Comparison of ENCODE assay signal across 18 mouse cellular contexts in the genomic region with DNA sequence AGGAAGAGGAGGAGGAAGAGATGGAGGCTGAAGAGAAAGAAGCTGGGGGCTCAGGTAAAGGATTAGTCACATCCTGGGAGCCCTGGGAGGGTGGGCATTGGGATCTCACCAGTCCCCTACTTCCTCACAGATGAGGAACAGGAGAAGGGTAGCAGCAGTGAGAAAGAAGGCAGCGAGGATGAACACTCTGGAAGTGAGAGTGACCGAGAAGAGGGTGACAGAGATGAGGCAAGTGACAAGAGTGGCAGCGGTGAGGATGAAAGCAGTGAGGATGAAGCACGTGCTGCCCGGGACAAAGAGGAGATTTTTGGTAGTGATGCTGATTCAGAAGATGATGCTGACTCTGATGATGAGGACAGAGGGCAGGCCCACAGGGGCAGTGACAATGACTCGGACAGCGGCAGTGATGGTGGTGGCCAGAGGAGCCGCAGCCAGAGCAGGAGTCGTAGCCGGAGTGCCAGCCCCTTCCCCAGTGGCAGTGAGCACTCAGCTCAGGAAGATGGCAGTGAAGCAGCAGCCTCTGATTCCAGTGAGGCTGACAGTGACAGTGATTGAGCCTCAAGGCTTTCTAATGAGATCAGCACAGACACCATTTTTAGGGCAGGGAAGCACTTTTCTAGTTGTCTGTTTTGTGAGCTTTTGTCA. TPM values are rescaled to one million over a fixed set of nuclear protein-coding genes. Genes with fewer than 3 reads are reported as not detected.
DNase-seq lines count a peak whose midpoint lies in the region; TF ChIP-seq lines count a peak whose summit lies in the region.
"Had no signal": no experiment of that assay in that cellular context is flagged by ENCODE, and none has a peak within 500 bp of the region (broad histone marks: within the 10 kb centered on the region; RNA-seq: fewer than 3 reads in every experiment).

No protein-coding gene starts in this region.

- H3K9me3 ChIP-seq in heart, embryonic 10.5 days, result no peaks in the 10 kb centered on the region
- no peaks in the 10 kb centered on the region for H3K9me3 ChIP-seq in CH12.LX (replicated peaks; ENCODE audit: low read length)
- H3K9me3 ChIP-seq: G1E had no signal

- H3K79me2 ChIP-seq in CH12.LX (replicated peaks; ENCODE audit: control insufficient read depth, extremely low read depth, insufficient read depth, poor library complexity, severe bottlenecking) (peaks cover 5% of the 10 kb centered on the region; the same call in 1 of the 2 replicates), myocyte (ENCODE audit: control insufficient read depth, insufficient read depth) (peaks cover under 1% of the 10 kb centered on the region)

- in situ Hi-C loops in CH12.LX (cut with MboI; ENCODE audit: low pct_ligation_motif_present, low pct_unique_long_range_greater_than_20kb, low sequenced_read_pairs), result no loop called here

- dilution Hi-C loops in CH12.LX (cut with MboI; ENCODE audit: extremely low pct_ligation_motif_present, extremely low pct_unique_long_range_greater_than_20kb, low sequenced_read_pairs), result no loop called here

- H3K36me3 ChIP-seq in heart, embryonic 10.5 days, result peaks cover 91% of the 10 kb centered on the region
- H3K36me3 ChIP-seq in CH12.LX (replicated peaks in 1 of 2; ENCODE audit: control insufficient read depth in 1 of 2, insufficient read depth in 1 of 2, low read length in 1 of 2), result peaks cover 73 to 89% of the 10 kb centered on the region in 2 experiments
- peaks cover 22% of the 10 kb centered on the region for H3K36me3 ChIP-seq in myocyte (ENCODE audit: control insufficient read depth, insufficient read depth)

- no peak overlapping the region for H3ac ChIP-seq in myocyte (ENCODE audit: control insufficient read depth, insufficient read length)

- WGBS in heart, embryonic 10.5 days, result 91% methylated on average over 10 of the region's 10 CpGs

- DNase-seq in heart, embryonic 10.5 days (ENCODE audit: low spot score), result peak; percentile 72
- DNase-seq in heart, postnatal 36 days, result no peak
- peak; percentile 5 for DNase-seq in testis, postnatal 14 days (ENCODE audit: low spot score)
- DNase-seq in testis, postnatal 10 days (ENCODE audit: low spot score), result no peak
- no peak for DNase-seq in CH12.LX (ENCODE audit: extremely low read depth)
- no peak for DNase-seq in left cerebral cortex, adult 18-20 months (ENCODE audit: low spot score in 2 of 2)
- DNase-seq in ovary, postnatal 10 days (ENCODE audit: low spot score), result no peak
- DNase-seq: adrenal gland, adult 2 months; adrenal gland, adult 8-10 months; adrenal gland, postnatal 10 days; adrenal gland, postnatal 25 days; cerebellum, adult 11 months; cerebellum, adult 11-12 months; cerebellum, adult 18-20 months had no signal

- H3K4me3 ChIP-seq in heart, embryonic 10.5 days, result no peak overlapping the region
- H3K4me3 ChIP-seq in CH12.LX (replicated peaks in 1 of 3; ENCODE audit: low read depth in 2 of 3, low read length in 2 of 3, poor library complexity in 1 of 3) (no peak overlapping the region), myocyte (no peak overlapping the region)

- intact Hi-C loops in heart, postnatal 36 days (cut with DNase I), result no loop called here

- no peak for TF ChIP-seq RAD21 in CH12.LX (IDR thresholded peaks at IDR 0.05; ENCODE audit: low read depth, low read length)

- TF ChIP-seq POLR2A in CH12.LX (IDR thresholded peaks at IDR 0.05; ENCODE audit: low read depth, low read length), result no peak
- no peak for TF ChIP-seq POLR2A in myocyte (IDR thresholded peaks at IDR 0.05; ENCODE audit: insufficient read length, low read depth)

- no peak for TF ChIP-seq EP300 in CH12.LX (IDR thresholded peaks at IDR 0.05; ENCODE audit: low read length)

- TF ChIP-seq CTCF in CH12.LX (conservative IDR thresholded peaks at IDR 0.05 in 1 of 2, IDR thresholded peaks at IDR 0.05 in 1 of 2; ENCODE audit: low read depth in 2 of 2, low read length in 2 of 2), result no peak

- no peak overlapping the region for H3K27ac ChIP-seq in heart, embryonic 10.5 days
- H3K27ac ChIP-seq in CH12.LX (ENCODE audit: insufficient read depth, low read depth), result no peak overlapping the region

- peaks cover 2% of the 10 kb centered on the region for H3K4me1 ChIP-seq in heart, embryonic 10.5 days
- H3K4me1 ChIP-seq in CH12.LX (ENCODE audit: control insufficient read depth in 1 of 2, insufficient read depth in 2 of 2), result 0 out of 4 replicates have a peak, but pooled peaks cover 0 to 1% of the 10 kb centered on the region in 2 experiments

- H3K9ac ChIP-seq in CH12.LX (ENCODE audit: insufficient read depth, low read depth), result no peak overlapping the region

- H3K27me3 ChIP-seq in heart, embryonic 10.5 days (ENCODE audit: insufficient read depth, poor library complexity, severe bottlenecking), result no peaks in the 10 kb centered on the region
- H3K27me3 ChIP-seq in CH12.LX (replicated peaks) (no peaks in the 10 kb centered on the region), myocyte (ENCODE audit: control insufficient read depth, insufficient read depth, insufficient read length) (no peaks in the 10 kb centered on the region)
- H3K27me3 ChIP-seq: Patski had no signal

- H3K4me2 ChIP-seq in CH12.LX (ENCODE audit: insufficient read depth, low read depth, poor library complexity, severe bottlenecking), result no peak overlapping the region
- no peak overlapping the region for H3K4me2 ChIP-seq in myocyte (ENCODE audit: low read depth)

TF ChIP-seq in CH12.LX, 34 proteins besides CTCF, POLR2A, EP300 and RAD21:
- no peak for TF ChIP-seq BHLHE40 (IDR thresholded peaks at IDR 0.05; ENCODE audit: low read depth, low read length)
- TF ChIP-seq POLR2AphosphoS2 (IDR thresholded peaks at IDR 0.05; ENCODE audit: low read depth, low read length), result peak; percentile 57; the same call in 1 of the 2 replicates
TF ChIP-seq in CH12.LX: peak in this region for 1.

TF ChIP-seq in myocyte, 11 proteins besides CTCF, POLR2A, EP300 and RAD21:
- peak; percentile 36 for TF ChIP-seq POLR2AphosphoS2 (IDR thresholded peaks at IDR 0.05; ENCODE audit: insufficient read length, low read depth)
- no peak for TF ChIP-seq SRF (IDR thresholded peaks at IDR 0.05; ENCODE audit: control insufficient read depth, insufficient read length, low read depth)

RNA-seq across cellular contexts. Expression of a gene that starts 6.1 kb away (rescaled TPM):
- 79.8 and 81.3 TPM in 2 replicates for polyA plus RNA-seq in heart, embryonic 10.5 days (2016; fragmentation: Nextera tagmentation; extraction: Ambion mirVana)
- 10 to 100 TPM; 38.8 to 48.0 TPM for total RNA-seq in heart, postnatal 36 days (2021)
- total RNA-seq in CH12.LX (2012; rRNA removed) (45.9 and 71.0 TPM in 2 replicates), CH12.LX (2014; rRNA removed) (42.2 and 57.8 TPM in 2 replicates)
- polyA plus RNA-seq in CH12.LX (2012; ENCODE audit: insufficient read length, low read depth) (105 and 151 TPM in 2 replicates), myocyte (2012; fragmentation: generic; extraction: Trizol) (34.3 TPM)
- total RNA-seq in left cerebral cortex, adult 18-20 months (2021), result 10 to 100 TPM; 54.8 to 59.0 TPM

RNA-seq across cellular contexts. Expression of a gene that starts 6.3 kb away (rescaled TPM):
- polyA plus RNA-seq in heart, embryonic 10.5 days (2016; fragmentation: Nextera tagmentation; extraction: Ambion mirVana), result 58.8 and 62.0 TPM in 2 replicates
- 10 to 100 TPM; 18.2 to 20.1 TPM for total RNA-seq in heart, postnatal 36 days (2021)
- total RNA-seq in CH12.LX (2012; rRNA removed) (23.5 and 27.8 TPM in 2 replicates), CH12.LX (2014; rRNA removed) (19.4 and 19.8 TPM in 2 replicates)
- polyA plus RNA-seq in CH12.LX (2012; ENCODE audit: insufficient read length, low read depth) (25.4 and 26.9 TPM in 2 replicates), myocyte (2012; fragmentation: generic; extraction: Trizol) (34.2 TPM)
- total RNA-seq in left cerebral cortex, adult 18-20 months (2021), result 10 to 100 TPM; 20.3 to 22.0 TPM

RNA-seq across cellular contexts. Expression of a gene that starts 18.8 kb away (rescaled TPM):
- polyA plus RNA-seq in heart, embryonic 10.5 days (2016; fragmentation: Nextera tagmentation; extraction: Ambion mirVana), result 13.7 and 15.1 TPM in 2 replicates
- total RNA-seq in heart, postnatal 36 days (2021), result 10 to 100 TPM; 14.7 to 29.0 TPM
- total RNA-seq in CH12.LX (2012; rRNA removed) (2.8 and 3.5 TPM in 2 replicates), CH12.LX (2014; rRNA removed) (1.1 and 1.9 TPM in 2 replicates)
- polyA plus RNA-seq in CH12.LX (2012; ENCODE audit: insufficient read length, low read depth) (8.9 and 9.9 TPM in 2 replicates), myocyte (2012; fragmentation: generic; extraction: Trizol) (7.5 TPM)
- total RNA-seq in left cerebral cortex, adult 18-20 months (2021), result 1 to 10 TPM; 1.4 to 2.3 TPM

RNA-seq across cellular contexts. Expression of a gene that starts 26.4 kb away (rescaled TPM):
- polyA plus RNA-seq in heart, embryonic 10.5 days (2016; fragmentation: Nextera tagmentation; extraction: Ambion mirVana), result 68.3 and 75.1 TPM in 2 replicates
- total RNA-seq in heart, postnatal 36 days (2021), result 10 to 100 TPM; 15.1 to 15.8 TPM
- 3.3 and 4.7 TPM in 2 replicates for total RNA-seq in CH12.LX (2012; rRNA removed)
- 0.39 and 0.43 TPM in 2 replicates for total RNA-seq in CH12.LX (2014; rRNA removed)
- polyA plus RNA-seq in CH12.LX (2012; ENCODE audit: insufficient read length, low read depth), result 5.2 and 5.5 TPM in 2 replicates
- 15.8 TPM for polyA plus RNA-seq in myocyte (2012; fragmentation: generic; extraction: Trizol)
- total RNA-seq in left cerebral cortex, adult 18-20 months (2021), result 1 to 10 TPM; 4.8 to 5.2 TPM

RNA-seq across cellular contexts. Expression of a gene that starts 38.4 kb away (rescaled TPM):
- polyA plus RNA-seq in heart, embryonic 10.5 days (2016; fragmentation: Nextera tagmentation; extraction: Ambion mirVana), result 7.5 and 8.7 TPM in 2 replicates
- 1 to 10 TPM; 4.6 to 7.2 TPM for total RNA-seq in heart, postnatal 36 days (2021)
- 64.3 and 87.9 TPM in 2 replicates for total RNA-seq in CH12.LX (2012; rRNA removed)
- total RNA-seq in CH12.LX (2014; rRNA removed), result 51.6 and 52.3 TPM in 2 replicates
- polyA plus RNA-seq in CH12.LX (2012; ENCODE audit: insufficient read length, low read depth), result 45.1 and 45.9 TPM in 2 replicates
- not detected for polyA plus RNA-seq in myocyte (2012; fragmentation: generic; extraction: Trizol)
- total RNA-seq in left cerebral cortex, adult 18-20 months (2021), result 1 to 10 TPM; 1.4 to 1.5 TPM
- polyA plus RNA-seq: C2C12 had no signal

Comparison
In these comparisons a context has a peak if more than half of its experiments do, and no peak if none do; other contexts are left out.
1. DNase-seq: peak in heart, embryonic 10.5 days (single experiment) and testis, postnatal 14 days (single experiment); none in heart, postnatal 36 days (0 of 2), testis, postnatal 10 days (single experiment), CH12.LX (single experiment), left cerebral cortex, adult 18-20 months (0 of 2) and ovary, postnatal 10 days (single experiment).